Mouse (Mus musculus) gastrocnemius, adult 18-20 months (tissue): ENCODE data around the gene Mblac2. TPM values are rescaled to one million over a fixed set of nuclear protein-coding genes. Genes with fewer than 3 reads are reported as not detected.
"Not testable (repeated sequence)": the region's sequence is repeated elsewhere in the genome, so short reads cannot be mapped to it uniquely, and the experiment has no call there.

Source experiments
- DNase-seq: peaks from one replicate; pipeline ENCODE4 v3.0.0; 2021; ENCODE audit warnings: low spot score
- long read RNA-seq, 2 experiments: library from polyadenylated mRNA; stranded (forward); transcript quantifications; one replicate each; pipeline ENCODE4 v2.0.0; 2021
- total RNA-seq, 2 experiments: library from RNA; stranded (reverse); gene quantifications; 2 replicates each; pipeline ENCODE4 v1.2.3; 2021

Mblac2 gene
- 1 to 10 TPM; 1.7 to 1.8 TPM for total RNA-seq
- long read RNA-seq, experiment 1, partial matches to known transcripts = 0 of 2 reads
- long read RNA-seq, experiment 1, other reads (novel, unspliced or antisense) = 0 of 2 reads
- long read RNA-seq, experiment 2, partial matches to known transcripts = 0 of 4 reads
- long read RNA-seq, experiment 2, other reads (novel, unspliced or antisense) = 0 of 4 reads

DNA sequence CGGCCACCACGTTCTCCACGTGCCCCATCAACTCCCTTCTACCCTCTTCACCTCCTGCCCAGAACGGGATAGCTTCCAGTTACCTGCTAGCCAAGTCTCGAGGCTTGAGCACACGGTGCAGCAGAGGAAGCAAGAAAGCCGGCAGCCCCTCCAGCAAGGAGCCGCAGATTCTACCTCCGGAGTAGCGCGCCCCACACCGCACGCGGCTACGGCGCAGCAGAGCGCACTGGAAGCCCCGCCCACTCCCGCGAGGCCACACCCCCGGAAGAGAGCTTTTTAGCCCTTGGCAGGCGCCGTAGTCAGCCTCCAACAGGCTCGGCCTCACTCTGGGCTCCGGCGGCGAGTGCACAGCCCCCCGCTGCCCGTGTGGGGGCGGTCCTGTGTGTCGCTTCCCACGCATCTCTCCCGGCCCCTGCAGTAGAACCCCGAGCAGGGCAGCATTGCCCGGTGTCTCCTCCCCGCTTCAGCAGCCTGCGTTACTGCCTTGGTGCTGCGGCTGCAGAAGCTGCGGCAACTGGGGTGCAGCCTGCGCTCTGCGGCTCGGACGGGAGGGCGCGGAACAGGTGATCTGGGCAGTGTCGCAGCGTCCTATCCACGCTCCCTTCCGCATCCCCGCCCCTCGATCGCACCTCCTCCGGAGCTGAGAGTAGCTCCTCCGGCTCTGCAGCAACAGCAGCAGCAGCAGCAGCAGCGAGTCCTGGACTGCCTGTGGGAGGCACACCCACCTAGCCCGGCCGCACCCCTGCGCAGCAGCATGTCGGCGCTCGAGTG lies at the start of gene Mblac2, which contains the start of gene Polr3g:
TSS of gene Mblac2 (plus strand) at position 567 of the 771 bp plus-strand sequence.
TSS of gene Polr3g (minus strand) at position 239 of the 771 bp plus-strand sequence.
- peak; percentile 94 for DNase-seq

DNA sequence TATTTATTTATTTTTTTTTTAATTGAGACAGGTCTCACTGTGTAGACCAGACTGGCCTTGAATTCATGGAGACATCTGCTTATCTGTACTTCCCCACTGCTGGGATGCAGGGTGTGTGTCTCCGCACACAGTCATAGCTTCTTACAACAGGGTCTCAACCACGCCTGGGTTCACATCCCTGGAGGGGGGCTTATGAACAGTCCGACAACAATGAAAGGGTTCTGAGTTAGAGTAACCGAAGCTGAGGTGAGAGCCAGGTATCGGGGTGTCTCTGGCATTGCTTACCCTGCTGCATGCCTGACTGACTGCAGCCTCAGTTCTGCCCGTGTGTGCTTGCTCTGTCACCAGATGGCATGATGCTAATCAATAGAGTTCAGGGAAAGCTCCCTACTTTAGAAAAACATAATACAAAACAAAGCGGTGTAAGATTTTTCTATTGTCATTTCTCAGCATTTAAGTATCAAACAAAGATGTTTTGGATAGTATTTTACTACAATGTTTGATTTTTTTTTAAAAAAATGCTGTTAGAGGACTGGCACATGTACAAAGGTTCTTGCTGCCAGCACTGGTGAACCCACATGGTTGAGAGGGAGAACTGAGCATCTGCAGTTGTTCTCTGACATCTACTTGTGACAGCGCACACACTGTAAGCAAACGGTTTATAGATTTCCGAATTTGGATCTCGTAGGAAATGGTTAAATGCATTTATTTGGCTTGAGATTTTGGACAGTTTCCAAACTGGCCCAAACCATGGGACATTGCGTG lies 47.4 kb upstream of the Mblac2 start:
- no peak for DNase-seq

DNA sequence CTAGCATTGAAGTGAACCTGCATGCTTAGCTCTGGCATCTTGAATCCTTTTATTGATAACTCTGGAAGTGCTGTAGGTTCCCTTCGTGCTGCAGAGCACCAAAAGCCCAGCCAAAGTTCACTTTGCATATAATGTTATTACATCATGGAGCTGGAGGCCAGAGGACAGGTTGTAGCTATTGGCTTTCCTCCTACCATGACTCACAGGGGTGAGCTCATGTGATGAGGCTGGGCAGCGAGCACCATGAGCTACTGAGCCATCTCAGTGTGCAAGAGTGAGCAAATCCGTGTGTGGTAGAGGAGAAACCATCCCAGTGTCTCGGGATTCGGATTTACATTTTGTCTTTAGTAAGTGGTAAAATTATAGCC lies 46.8 kb upstream of the Mblac2 start:
- DNase-seq = peak; percentile 39

DNA sequence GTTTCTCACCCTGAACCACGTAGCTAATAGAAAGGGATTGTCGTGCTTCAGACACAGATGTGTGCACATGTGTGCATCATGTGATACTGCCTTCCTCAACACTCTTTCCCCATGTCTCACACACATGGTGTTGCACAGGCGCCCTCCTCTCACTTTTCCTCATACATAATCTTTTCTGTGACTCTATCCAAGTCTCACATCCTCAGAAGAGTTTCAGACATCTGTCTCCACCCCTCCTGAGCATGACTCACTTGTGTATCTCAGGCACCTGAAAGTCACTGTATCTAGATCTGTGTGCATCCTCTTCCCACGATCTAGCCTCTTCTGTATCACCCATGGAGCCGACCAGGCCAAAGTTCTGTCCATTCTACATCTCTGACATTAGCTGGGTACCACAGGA lies 43.4 kb upstream of the Mblac2 start:
- DNase-seq = no peak

DNA sequence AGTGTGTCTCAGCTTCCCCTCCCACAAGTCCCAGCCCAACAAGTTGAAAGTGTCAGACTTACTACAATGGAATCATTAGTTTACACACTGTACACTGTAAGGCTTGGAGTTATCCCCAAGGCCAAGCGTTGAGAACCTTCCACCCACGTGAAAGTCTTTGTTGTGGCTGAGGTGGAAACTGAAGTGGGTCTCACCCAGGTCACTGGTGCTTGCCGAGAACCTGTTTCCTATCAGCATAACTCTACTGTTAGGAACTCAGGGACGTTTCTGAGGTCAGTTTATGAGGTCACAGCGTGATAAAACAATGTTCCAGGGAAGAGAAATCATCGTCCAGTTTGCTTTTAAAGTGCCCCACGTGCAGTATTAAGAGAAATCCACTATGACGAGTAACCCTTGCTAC lies 35.8 kb upstream of the Mblac2 start:
- DNase-seq = no peak

- DNase-seq = no peak
Measured at GRCm38 (mm10) chr13:81683107-81683506, 28.0 kb upstream of the Mblac2 start.

DNA sequence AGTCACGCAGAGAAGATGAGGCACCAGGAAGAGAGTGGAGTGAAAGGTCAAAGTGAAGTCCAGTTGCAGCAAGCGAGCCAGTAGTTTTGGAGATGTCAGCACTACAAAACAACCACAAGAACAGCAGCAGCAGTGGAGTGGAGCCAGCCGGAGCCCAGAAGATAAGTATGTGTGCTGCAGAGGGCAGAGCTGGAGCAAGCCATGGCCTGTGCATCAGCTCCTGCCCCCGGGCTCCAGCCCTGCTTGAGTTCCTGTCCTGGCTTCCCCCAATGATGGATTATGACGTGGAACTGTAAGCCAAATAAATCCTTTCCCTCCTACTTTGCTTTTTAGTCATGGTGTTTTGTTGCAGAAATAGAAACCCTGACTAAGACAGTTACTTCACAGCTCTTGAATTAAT lies 26.9 kb upstream of the Mblac2 start:
- no peak for DNase-seq

DNA sequence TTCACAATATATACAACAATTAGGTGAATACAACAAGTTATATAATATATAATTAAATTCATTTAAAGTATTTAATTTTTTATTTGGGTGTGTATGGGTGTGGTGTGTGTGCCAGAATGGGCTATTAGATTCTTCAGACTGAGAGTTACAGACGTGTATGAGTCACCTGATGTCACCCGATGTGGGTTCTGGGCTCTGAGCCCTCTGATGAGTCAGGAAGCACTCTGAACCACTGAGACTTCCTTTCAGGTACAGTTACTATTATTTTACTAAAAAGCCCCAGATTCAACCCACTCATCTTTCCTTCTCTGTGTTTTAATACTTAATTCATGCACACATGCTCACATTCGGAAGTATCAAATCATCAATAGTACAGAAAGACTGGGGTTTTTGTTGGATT lies 26.3 kb upstream of the Mblac2 start:
- DNase-seq = no peak

DNA sequence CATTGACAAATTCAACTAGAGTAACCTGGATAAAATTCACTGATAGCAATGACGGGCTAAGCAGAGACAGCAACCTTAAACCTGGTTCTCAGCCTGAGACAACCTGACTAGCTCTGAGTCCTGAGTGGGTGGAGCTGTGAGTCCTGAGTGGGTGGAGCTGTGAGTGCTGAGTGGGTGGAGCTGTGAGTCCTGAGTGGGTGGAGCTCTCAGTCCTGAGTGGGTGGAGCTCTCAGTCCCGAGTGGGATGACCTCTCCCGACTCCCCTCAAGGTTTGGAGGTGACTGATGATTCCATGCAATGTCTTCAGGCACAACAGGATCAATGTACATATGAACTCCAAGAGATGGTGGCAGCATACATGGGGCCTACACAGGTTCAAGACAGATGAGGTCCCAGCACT lies 21.6 kb upstream of the Mblac2 start:
- no peak for DNase-seq

GRCm38 (mm10) chr13:81690477-81690876 lies 20.7 kb upstream of the Mblac2 start:
- DNase-seq = no peak

GRCm38 (mm10) chr13:81691606-81692005 lies 19.5 kb upstream of the Mblac2 start:
- no peak for DNase-seq

DNA sequence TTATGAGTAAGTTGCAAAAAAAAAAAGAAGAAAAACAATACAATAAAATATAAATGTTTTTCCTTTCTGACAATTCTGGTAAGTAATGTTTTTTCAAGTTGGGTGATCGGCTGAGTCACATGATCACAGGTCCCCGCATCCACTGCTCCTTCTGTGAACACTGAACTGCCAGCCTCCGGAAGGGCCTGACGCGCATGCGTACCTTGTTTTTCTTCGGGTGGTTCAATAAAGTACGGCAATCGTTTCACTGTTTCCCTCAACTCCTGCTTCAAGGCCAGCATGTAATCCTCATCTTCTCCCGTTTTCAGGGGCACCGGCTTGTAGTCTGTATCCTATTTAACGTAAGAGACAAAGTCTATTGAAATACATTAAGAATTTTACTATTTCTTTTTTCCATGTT lies 16.7 kb upstream of the Mblac2 start:
- DNase-seq = no peak

- no peak for DNase-seq
Measured at GRCm38 (mm10) chr13:81703148-81703547, 8.0 kb upstream of the Mblac2 start.

- DNase-seq = no peak
Measured at GRCm38 (mm10) chr13:81703621-81704020, 7.5 kb upstream of the Mblac2 start.

DNA sequence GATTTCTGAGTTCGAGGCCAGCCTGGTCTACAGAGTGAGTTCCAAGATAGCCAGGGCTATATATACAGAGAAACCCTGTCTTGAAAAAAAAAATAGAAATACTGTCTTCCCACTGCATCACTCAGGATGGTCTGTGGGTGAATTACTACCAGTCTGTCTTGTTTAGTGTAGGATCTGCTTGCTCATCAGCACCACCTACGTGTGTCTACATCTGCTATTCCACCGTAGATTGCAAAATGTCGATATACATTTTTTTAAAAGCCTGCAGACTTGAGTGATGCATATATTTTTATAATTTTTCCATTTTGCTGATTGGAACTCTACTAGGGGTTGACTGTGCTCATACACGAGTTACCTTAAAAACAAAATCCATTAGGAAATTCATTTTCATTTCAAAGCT lies 4.8 kb upstream of the Mblac2 start:
- DNase-seq = no peak

DNA sequence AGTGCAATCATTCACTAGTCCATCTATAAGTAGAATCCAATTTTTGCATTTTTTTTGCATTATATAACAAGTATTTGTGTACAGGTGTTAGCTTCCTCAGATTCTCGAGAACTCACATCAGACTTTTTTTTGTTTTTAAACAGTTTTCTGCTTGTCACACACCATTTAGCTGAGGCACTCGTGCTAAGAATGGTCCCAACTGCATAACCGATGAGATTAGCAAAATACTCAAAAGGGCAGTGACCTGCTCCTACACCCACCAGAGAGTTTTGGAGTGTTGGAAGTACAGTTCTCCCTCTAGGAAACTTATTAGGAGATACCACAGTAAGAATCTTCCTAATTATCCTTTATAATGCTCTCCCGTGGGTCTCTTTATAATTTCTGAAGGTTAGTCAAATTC lies 1.3 kb upstream of the Mblac2 start:
- DNase-seq = no peak

GRCm38 (mm10) chr13:81710266-81710665 lies 875 bp upstream of the Mblac2 start:
- no peak for DNase-seq

DNA sequence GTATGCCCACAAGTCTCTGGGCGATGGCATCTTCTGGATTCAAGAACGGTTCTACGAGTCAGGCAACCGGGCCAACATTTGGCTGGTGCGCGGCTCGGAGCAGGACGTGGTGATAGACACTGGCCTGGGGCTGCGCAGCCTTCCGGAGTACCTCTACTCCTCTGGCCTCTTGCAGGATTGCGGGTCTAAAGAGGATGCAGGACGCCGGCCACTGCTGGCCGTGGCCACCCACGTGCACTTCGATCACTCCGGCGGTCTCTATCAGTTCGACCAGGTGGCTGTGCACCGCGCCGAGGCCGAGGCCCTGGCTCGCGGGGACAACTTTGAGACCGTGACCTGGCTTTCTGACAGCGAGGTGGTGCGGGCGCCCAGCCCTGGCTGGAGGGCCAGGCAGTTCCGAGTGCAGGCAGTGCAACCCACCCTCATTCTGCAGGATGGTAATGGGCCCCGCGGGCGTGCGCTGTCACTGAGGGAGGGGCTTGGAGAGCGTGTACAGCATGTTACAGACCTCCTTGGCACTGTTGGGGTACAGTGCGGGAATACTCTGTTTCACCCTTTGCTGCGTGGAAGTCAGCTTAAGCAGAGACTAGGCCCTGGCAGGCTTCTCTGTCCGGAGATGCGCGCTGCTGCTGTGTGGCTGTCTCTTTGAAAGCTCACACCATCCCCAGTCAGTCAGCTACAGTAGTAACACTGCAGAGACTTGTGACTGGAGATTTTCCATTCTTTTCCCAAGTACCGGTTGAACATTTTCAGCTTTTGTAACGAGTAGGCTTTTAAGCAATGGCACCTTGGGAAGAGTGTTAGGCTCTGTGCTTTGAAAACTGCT lies 618 bp downstream of the Mblac2 start:
- peak; percentile 3 for DNase-seq

GRCm38 (mm10) chr13:81713896-81714295 lies 2.8 kb downstream of the Mblac2 start:
- no peak for DNase-seq

DNA sequence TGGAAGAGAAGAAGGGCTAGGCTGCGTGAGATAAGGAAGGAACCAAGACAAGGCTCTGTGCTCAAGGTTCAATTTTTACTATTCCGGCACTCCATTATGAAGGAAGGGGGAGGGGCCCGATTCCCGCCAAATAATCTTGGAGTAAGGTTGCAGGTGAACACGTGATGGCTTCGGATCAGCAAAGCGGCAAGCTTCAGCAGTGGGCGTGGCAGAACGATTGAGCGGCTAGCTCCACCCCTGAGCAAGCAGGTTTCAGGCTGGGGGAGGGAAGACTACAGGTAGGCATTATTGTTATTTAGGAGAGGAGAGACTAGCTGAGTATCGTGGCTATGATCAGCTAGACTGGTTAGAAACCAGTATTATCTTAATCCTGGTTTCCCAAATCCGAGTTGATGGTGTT lies 17.0 kb downstream of the Mblac2 start:
- DNase-seq = not testable (repeated sequence)

DNA sequence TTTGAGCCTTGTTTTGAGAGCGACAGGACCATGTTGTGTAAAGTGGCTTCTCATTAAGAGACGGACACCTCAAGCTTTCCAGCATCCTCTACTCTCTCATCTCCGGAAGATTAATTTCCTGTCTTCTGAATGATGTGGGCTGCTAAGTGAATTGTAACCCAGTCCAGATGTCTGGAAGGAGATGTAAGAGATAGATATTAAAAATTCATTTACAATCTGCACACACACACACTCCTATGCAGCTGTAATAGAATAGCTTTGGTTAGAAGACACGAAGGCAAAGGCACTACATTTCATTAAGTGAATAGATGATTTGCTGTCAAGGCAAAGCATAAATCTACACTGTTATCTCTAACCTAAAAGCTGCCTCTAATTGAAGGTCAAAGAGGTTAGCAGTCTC lies 18.0 kb downstream of the Mblac2 start:
- DNase-seq = no peak

DNA sequence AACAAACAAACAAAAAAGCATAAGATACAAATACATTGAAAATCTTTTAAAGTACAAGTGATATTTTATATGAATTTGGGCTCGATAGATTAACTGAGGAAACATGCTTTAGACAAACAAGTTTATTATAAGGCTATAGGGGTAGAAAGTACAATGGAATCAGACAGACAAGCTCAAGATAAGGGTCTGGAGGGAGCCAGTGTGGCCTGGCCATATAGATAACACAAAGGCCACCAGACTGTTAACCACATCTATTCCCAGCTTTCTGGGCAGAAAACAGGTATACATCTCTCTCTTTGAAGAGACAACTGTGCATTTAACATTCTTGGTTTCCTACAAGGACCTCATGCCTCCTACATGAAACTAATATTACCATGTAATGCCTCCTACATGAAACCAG lies 19.2 kb downstream of the Mblac2 start:
- DNase-seq = no peak
